31 mouse cellular contexts compared by ENCODE assay signal in genomic region chr6:137463771-137464170, GRCm38 (mm10).
DNase-seq lines count a peak whose midpoint lies in the region; ATAC-seq and TF ChIP-seq lines count a peak whose summit lies in the region.
"Had no signal": no experiment of that assay in that cellular context is flagged by ENCODE, and none has a peak within 500 bp of the region (broad histone marks: within the 10 kb centered on the region; RNA-seq: fewer than 3 reads in every experiment).

No protein-coding gene starts in this region.

- H3K9me3 ChIP-seq in heart, postnatal 0 days (replicated peaks; ENCODE audit: control insufficient read depth, low read length), result no peaks in the 10 kb centered on the region
- H3K9me3 ChIP-seq in heart, embryonic 12.5 days (replicated peaks), result no peaks in the 10 kb centered on the region
- no peaks in the 10 kb centered on the region for H3K9me3 ChIP-seq in embryonic facial prominence, embryonic 10.5 days
- H3K9me3 ChIP-seq: heart, embryonic 10.5 days; kidney, embryonic 15.5 days; limb, embryonic 10.5 days; limb, embryonic 15.5 days; liver, embryonic 13.5 days; midbrain, embryonic 13.5 days; neural tube, embryonic 13.5 days had no signal

- H3K4me3 ChIP-seq in heart, postnatal 0 days (ENCODE audit: low read depth, low read length), result no peak overlapping the region
- no peak overlapping the region for H3K4me3 ChIP-seq in heart, embryonic 12.5 days
- no peak overlapping the region for H3K4me3 ChIP-seq in embryonic facial prominence, embryonic 10.5 days
- H3K4me3 ChIP-seq: erythroblast, embryonic 14.5 days; heart, embryonic 10.5 days; kidney, embryonic 15.5 days; layer of hippocampus, adult 2 months; limb, embryonic 10.5 days; limb, embryonic 15.5 days; liver, embryonic 13.5 days; midbrain, embryonic 13.5 days; neural tube, embryonic 13.5 days had no signal

- 77% methylated on average over 5 of the region's 5 CpGs for WGBS in heart, postnatal 0 days
- WGBS in heart, embryonic 12.5 days, result 69% methylated on average over 5 of the region's 5 CpGs
- WGBS in embryonic facial prominence, embryonic 10.5 days, result 89% methylated on average over 5 of the region's 5 CpGs

- DNase-seq in cerebellum, adult 11 months, result peak; percentile 14
- DNase-seq in cerebellum, adult 8-10 months, result no peak
- no peak for DNase-seq in heart, postnatal 0 days (ENCODE audit: low spot score)
- DNase-seq in brain, adult 2 months (ENCODE audit: low read depth, low spot score), result peak; percentile 65
- DNase-seq in cerebellum, postnatal 14 days, result peak; percentile 78 to 84
- no peak for DNase-seq in lung, adult 18-20 months
- no peak for DNase-seq in embryonic facial prominence, embryonic 10.5 days (ENCODE audit: low spot score)
- DNase-seq: adrenal gland, adult 2 months; adrenal gland, postnatal 36 days; gastrocnemius, postnatal 10 days; heart, postnatal 10 days; kidney, adult 18-20 months; liver, embryonic 13.5 days; lung, adult 2 months; lung, postnatal 10 days; thymus, adult 2 months; thymus, postnatal 36 days had no signal

- no peaks in the 10 kb centered on the region for H3K27me3 ChIP-seq in heart, postnatal 0 days (ENCODE audit: control insufficient read depth, insufficient read depth, low read length)
- H3K27me3 ChIP-seq in heart, embryonic 12.5 days (replicated peaks), result no peaks in the 10 kb centered on the region
- H3K27me3 ChIP-seq in embryonic facial prominence, embryonic 10.5 days (replicated peaks; ENCODE audit: low read depth, poor library complexity, severe bottlenecking), result no peaks in the 10 kb centered on the region
- H3K27me3 ChIP-seq: CH12.LX; kidney, embryonic 15.5 days; liver, embryonic 13.5 days; neural tube, embryonic 13.5 days had no signal

- no peak for ATAC-seq in heart, postnatal 0 days (ENCODE audit: insufficient read depth, low read depth)
- no peak for ATAC-seq in heart, embryonic 12.5 days (ENCODE audit: insufficient number of reproducible peaks, low FRiP score)
- ATAC-seq: activated CD4-positive, CD25-positive, alpha-beta regulatory T cell, adult 4 months; forebrain, embryonic 16.5 days; midbrain, embryonic 13.5 days had no signal

- H3K9ac ChIP-seq in heart, postnatal 0 days (replicated peaks; ENCODE audit: low read depth, low read length), result no peak overlapping the region
- H3K9ac ChIP-seq in heart, embryonic 12.5 days, result no peak overlapping the region
- H3K9ac ChIP-seq: hindbrain, embryonic 14.5 days; kidney, embryonic 15.5 days; limb, embryonic 15.5 days; liver, embryonic 13.5 days; midbrain, embryonic 13.5 days; neural tube, embryonic 13.5 days had no signal

- no peak overlapping the region for H3K4me2 ChIP-seq in heart, postnatal 0 days (ENCODE audit: low read depth, low read length)
- H3K4me2 ChIP-seq in heart, embryonic 12.5 days, result no peak overlapping the region
- H3K4me2 ChIP-seq: hindbrain, embryonic 14.5 days; kidney, embryonic 15.5 days; limb, embryonic 15.5 days; liver, embryonic 13.5 days; midbrain, embryonic 13.5 days; neural tube, embryonic 13.5 days had no signal

- no peaks in the 10 kb centered on the region for H3K36me3 ChIP-seq in heart, postnatal 0 days (replicated peaks; ENCODE audit: control insufficient read depth, insufficient read depth, low read length)
- H3K36me3 ChIP-seq in heart, embryonic 12.5 days, result no peaks in the 10 kb centered on the region
- no peaks in the 10 kb centered on the region for H3K36me3 ChIP-seq in embryonic facial prominence, embryonic 10.5 days (replicated peaks)
- H3K36me3 ChIP-seq: heart, embryonic 10.5 days; kidney, embryonic 15.5 days; limb, embryonic 10.5 days; limb, embryonic 15.5 days; liver, embryonic 13.5 days had no signal

- no peak for TF ChIP-seq CTCF in heart, postnatal 0 days (IDR thresholded peaks at IDR 0.05; ENCODE audit: low read depth)

- H3K27ac ChIP-seq in heart, postnatal 0 days (ENCODE audit: low read depth), result 0 out of 2 replicates have a peak overlapping the region, but pooled peaks have one; percentile 86
- H3K27ac ChIP-seq in heart, embryonic 12.5 days (ENCODE audit: poor library complexity, severe bottlenecking), result no peak overlapping the region
- H3K27ac ChIP-seq in embryonic facial prominence, embryonic 10.5 days (replicated peaks), result no peak overlapping the region
- H3K27ac ChIP-seq: hindbrain, embryonic 14.5 days; kidney, embryonic 15.5 days; layer of hippocampus, adult 2 months; limb, embryonic 10.5 days; limb, embryonic 15.5 days; liver, embryonic 13.5 days; macrophage; midbrain, embryonic 13.5 days; neural tube, embryonic 13.5 days had no signal

- TF ChIP-seq EP300 in heart, postnatal 0 days (IDR thresholded peaks at IDR 0.05; ENCODE audit: low read depth), result no peak

- H3K4me1 ChIP-seq in heart, postnatal 0 days (ENCODE audit: control insufficient read depth, insufficient read depth), result peaks cover 15% of the 10 kb centered on the region; the same call in 1 of the 2 replicates
- H3K4me1 ChIP-seq in heart, embryonic 12.5 days (replicated peaks), result peaks cover 31% of the 10 kb centered on the region
- H3K4me1 ChIP-seq in embryonic facial prominence, embryonic 10.5 days, result no peaks in the 10 kb centered on the region
- H3K4me1 ChIP-seq: kidney, embryonic 15.5 days; liver, embryonic 13.5 days; midbrain, embryonic 13.5 days had no signal

Comparison
In these comparisons a context has a peak if more than half of its experiments do, and no peak if none do; other contexts are left out.
1. DNase-seq: peak in cerebellum, adult 11 months (single experiment), brain, adult 2 months (single experiment) and cerebellum, postnatal 14 days (2 of 2); none in cerebellum, adult 8-10 months (single experiment), heart, postnatal 0 days (single experiment), lung, adult 18-20 months (0 of 2) and embryonic facial prominence, embryonic 10.5 days (single experiment).